Mouse (Mus musculus) heart, adult 2 months (tissue): ENCODE data around the gene Slc50a1.

Experiments
- CTCF ChIP-seq: fragments of 200-600 bp; IDR thresholded peaks from 2 replicates; pipeline ENCODE4 v1.8.1; 2022; ENCODE audit warnings: antibody characterized with exemption, mild to moderate bottlenecking, moderate library complexity
- EP300 ChIP-seq: fragments of 200-500 bp; IDR thresholded peaks from 2 replicates; pipeline ENCODE4 v1.6.1; 2011; ENCODE audit warnings: low read depth, low read length, control low read depth; ENCODE audit not compliant: insufficient read depth
- POLR2A ChIP-seq: fragments of 200-500 bp; IDR thresholded peaks from 2 replicates; pipeline ENCODE4 v1.6.1; 2011; ENCODE audit warnings: mild to moderate bottlenecking, low read depth, low read length, control low read depth; ENCODE audit not compliant: insufficient read depth

- TF ChIP-seq POLR2A (no peak), EP300 (no peak), CTCF (peak; percentile 52)
Observed at GRCm38 (mm10) chr3:89300514-89300913, 30.1 kb upstream of the Slc50a1 start.
